Mouse (Mus musculus) myocyte (in vitro differentiated cells): ENCODE data around the gene Rab44.

Experiments
- POLR2A ChIP-seq: IDR thresholded peaks from one replicate; pipeline ENCODE4 v1.6.1; 2011; ENCODE audit warnings: low read depth, mild to moderate bottlenecking, control low read depth, moderate library complexity; ENCODE audit not compliant: insufficient read length
- SRF ChIP-seq: IDR thresholded peaks from one replicate; pipeline ENCODE4 v1.6.1; 2011; ENCODE audit warnings: low read depth; ENCODE audit not compliant: control insufficient read depth, insufficient read length
- TCF3 ChIP-seq: IDR thresholded peaks from one replicate; pipeline ENCODE4 v1.6.1; 2011; ENCODE audit warnings: low read depth, control low read depth; ENCODE audit not compliant: insufficient read length

GRCm38 (mm10) chr17:29168438-29168837, 54.5 kb downstream of the Rab44 start:
- TF ChIP-seq POLR2A (no peak), TCF3 (no peak), SRF (no peak)
